Mouse (Mus musculus) stomach, embryonic 14.5 days (tissue): ENCODE results near the gene Hist1h2bk. TPM values are rescaled to one million over a fixed set of nuclear protein-coding genes. Genes with fewer than 3 reads are reported as not detected.

ENCODE experiments used
- ATAC-seq: fragments of 200-750 bp; cut with Nextera tagmentation; 2 replicates; pipeline ENCODE4 v1.8.0; 2017; ENCODE audit warnings: low read depth, moderate TSS enrichment; ENCODE audit not compliant: insufficient number of reproducible peaks, insufficient read depth, low FRiP score
- H3K27ac ChIP-seq: fragments of 300-500 bp; sonication (generic); 2 replicates; pipeline ENCODE4 v1.5.1; 2014; ENCODE audit warnings: mild to moderate bottlenecking, low read length, moderate library complexity, mixed read lengths
- H3K27me3 ChIP-seq: fragments of 300-500 bp; sonication (generic); 2 replicates; pipeline ENCODE4 v1.6.1; 2014; ENCODE audit warnings: low read length, control low read depth, mixed read lengths; ENCODE audit not compliant: control insufficient read depth, insufficient read depth
- H3K36me3 ChIP-seq: fragments of 300-500 bp; sonication (generic); 2 replicates; pipeline ENCODE4 v1.6.1; 2014; ENCODE audit warnings: mild to moderate bottlenecking, control low read depth, low read length, moderate library complexity, mixed read lengths; ENCODE audit not compliant: control insufficient read depth, insufficient read depth
- H3K4me1 ChIP-seq: fragments of 300-500 bp; sonication (generic); 2 replicates; pipeline ENCODE4 v1.6.1; 2014; ENCODE audit warnings: low read length, control low read depth, mixed read lengths; ENCODE audit not compliant: control insufficient read depth, insufficient read depth
- H3K4me2 ChIP-seq: fragments of 300-500 bp; sonication (generic); replicated peaks from 2 replicates; pipeline ENCODE4 v1.6.1; 2014; ENCODE audit warnings: low read depth, low read length, control low read depth
- H3K4me3 ChIP-seq: fragments of 300-500 bp; sonication (generic); 2 replicates; pipeline ENCODE4 v1.5.1; 2014; ENCODE audit warnings: low read depth, low read length, control low read depth
- H3K9ac ChIP-seq: fragments of 300-500 bp; sonication (generic); replicated peaks from 2 replicates; pipeline ENCODE4 v1.6.1; 2014; ENCODE audit warnings: low read depth, mild to moderate bottlenecking, control low read depth, low read length, moderate library complexity, mixed read lengths
- H3K9me3 ChIP-seq: fragments of 300-500 bp; sonication (generic); 2 replicates; pipeline ENCODE4 v1.6.1; 2016; ENCODE audit warnings: low read depth, low read length, control low read depth; ENCODE audit not compliant: control insufficient read depth
- WGBS: fragments of 180-500 bp; shearing (Covaris S2); extraction: QIAGEN DNeasy Blood & Tissue Kit; methylation state at CpG from one replicate; pipeline ENCODE4 v1.1.7; 2014; 5-methylcytosine and 5-hydroxymethylcytosine counted together
- polyA plus RNA-seq: library from polyadenylated mRNA; unstranded; fragments of >200 nt; fragmentation: Nextera tagmentation; extraction: Ambion mirVana; gene quantifications from 2 replicates; pipeline ENCODE4 v1.2.1, GENCODE M21; 2014

Hist1h2bk gene
- polyA plus RNA-seq, 1 experiment from 2014 or later, result 7.5 TPM

DNA sequence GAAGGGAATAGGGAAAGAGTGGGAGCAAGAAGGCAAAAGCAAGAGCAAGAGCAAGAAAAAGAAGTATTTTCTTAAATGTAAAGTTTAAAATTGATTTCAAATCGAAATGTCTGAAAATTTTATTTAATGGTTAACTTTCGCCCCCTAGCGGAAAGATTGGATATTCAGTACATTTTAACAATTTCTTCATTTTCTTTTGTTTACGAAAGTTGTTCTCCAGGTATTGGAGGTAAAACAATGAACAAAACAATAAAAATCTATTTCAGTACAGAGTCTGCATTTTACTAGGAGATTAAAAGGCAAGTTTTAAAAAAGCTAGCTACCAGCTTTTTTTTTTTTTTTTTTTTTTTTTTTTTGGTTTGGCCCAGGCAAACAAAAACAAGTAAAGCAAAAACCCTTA lies 5.2 kb upstream of the Hist1h2bk start:
- H3K9ac ChIP-seq, result no peak overlapping the region
- no peaks in the 10 kb centered on the region for H3K27me3 ChIP-seq
- no peak for ATAC-seq
- H3K27ac ChIP-seq, result no peak overlapping the region
- no peaks in the 10 kb centered on the region for H3K9me3 ChIP-seq
- no peak overlapping the region for H3K4me2 ChIP-seq
- H3K36me3 ChIP-seq, result no peaks in the 10 kb centered on the region
- WGBS, result 13% methylated on average over 4 of the region's 4 CpGs
- H3K4me1 ChIP-seq, result no peaks in the 10 kb centered on the region
- H3K4me3 ChIP-seq, result no peak overlapping the region

DNA sequence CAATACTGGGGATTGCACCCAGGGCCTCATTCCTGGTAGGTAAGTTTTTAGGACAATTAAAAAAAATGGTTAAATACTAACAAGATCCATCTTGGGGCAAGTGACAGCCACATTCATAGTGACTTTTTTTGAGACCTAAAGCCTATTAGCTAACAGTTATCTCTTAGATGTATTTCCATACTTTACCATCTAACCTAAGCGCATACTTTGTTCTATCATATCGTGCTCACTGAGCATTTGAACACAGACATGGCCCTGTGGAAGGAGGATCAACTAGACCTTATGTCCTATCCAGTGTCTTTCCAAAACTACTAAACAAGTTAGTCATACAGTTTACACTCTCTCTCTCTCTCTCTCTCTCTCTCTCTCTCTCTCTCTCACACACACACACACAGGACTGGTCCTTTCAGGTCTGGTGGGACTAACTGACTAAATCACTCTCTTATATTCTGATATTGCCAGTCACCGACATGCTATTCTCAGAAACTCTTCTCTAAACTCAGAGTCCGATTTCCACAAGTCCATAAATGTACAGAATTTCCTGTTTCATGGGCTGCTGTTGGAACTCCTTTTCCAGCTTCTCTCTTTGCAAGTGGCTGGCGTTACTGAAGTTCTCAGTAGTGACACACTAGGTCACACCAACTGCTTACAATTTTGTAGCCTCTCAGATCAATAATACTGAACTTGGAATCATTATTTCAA lies 1.8 kb upstream of the Hist1h2bk start:
- Histone ChIP-seq H3K27me3 (no peaks in the 10 kb centered on the region), H3K4me2 (peak overlapping the region; percentile 66), H3K4me3 (peak overlapping the region; percentile 32), H3K9ac (peak overlapping the region; percentile 47; the same call in 1 of the 2 replicates), H3K4me1 (peaks cover 5% of the 10 kb centered on the region; the same call in 1 of the 2 replicates), H3K9me3 (no peaks in the 10 kb centered on the region), H3K36me3 (no peaks in the 10 kb centered on the region), H3K27ac (peak overlapping the region; percentile 85; the same call in 1 of the 2 replicates)
- no peak for ATAC-seq
- 43% methylated on average over 5 of the region's 5 CpGs for WGBS

DNA sequence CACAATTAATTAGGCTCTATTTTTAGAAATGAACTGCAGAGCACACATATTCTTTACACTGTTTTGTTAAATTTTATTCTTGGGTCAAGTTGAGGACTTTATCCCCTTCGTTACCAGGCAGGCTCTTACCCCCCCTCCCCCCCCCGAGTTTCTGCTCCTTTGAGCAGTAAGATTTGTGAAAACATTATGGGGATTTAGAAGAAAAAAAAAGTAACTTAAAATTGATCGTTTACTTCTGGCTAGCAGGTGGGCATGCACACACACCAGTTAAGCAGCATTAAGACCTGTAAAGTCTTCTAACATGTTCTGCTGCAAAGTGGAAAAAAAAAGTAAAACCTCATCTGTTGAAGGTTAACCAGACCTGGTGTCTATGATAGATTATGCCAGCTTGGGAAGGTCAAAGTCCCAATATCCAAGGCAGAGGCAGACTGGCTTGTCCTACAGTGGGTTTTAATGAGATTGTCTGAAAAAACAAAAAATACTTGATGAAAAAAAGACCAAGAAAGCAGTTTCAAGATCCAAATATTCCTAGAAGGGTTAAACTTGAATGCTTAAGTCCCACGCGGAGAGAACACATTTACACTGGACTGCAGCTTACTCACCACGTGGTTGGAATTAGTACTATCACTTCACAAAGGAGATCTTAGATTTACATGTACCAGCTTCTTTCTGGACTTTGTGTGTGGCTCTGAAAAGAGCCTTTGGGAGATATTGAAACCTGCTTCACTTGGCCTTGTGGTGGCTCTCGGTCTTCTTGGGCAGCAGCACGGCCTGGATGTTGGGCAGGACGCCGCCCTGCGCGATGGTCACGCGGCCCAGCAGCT lies 1.0 kb upstream of the Hist1h2bk start:
- under 1% methylated on average over 11 of the region's 14 CpGs for WGBS
- peak overlapping the region; percentile 66 for H3K4me2 ChIP-seq
- peak overlapping the region; percentile 32 for H3K4me3 ChIP-seq
- H3K27ac ChIP-seq, result peak overlapping the region; percentile 85
- no peaks in the 10 kb centered on the region for H3K9me3 ChIP-seq
- H3K9ac ChIP-seq, result peak overlapping the region; percentile 47
- ATAC-seq, result no peak; the same call in 1 of the 2 replicates
- peaks cover 5% of the 10 kb centered on the region; the same call in 1 of the 2 replicates for H3K4me1 ChIP-seq
- no peaks in the 10 kb centered on the region for H3K36me3 ChIP-seq
- no peaks in the 10 kb centered on the region for H3K27me3 ChIP-seq

DNA sequence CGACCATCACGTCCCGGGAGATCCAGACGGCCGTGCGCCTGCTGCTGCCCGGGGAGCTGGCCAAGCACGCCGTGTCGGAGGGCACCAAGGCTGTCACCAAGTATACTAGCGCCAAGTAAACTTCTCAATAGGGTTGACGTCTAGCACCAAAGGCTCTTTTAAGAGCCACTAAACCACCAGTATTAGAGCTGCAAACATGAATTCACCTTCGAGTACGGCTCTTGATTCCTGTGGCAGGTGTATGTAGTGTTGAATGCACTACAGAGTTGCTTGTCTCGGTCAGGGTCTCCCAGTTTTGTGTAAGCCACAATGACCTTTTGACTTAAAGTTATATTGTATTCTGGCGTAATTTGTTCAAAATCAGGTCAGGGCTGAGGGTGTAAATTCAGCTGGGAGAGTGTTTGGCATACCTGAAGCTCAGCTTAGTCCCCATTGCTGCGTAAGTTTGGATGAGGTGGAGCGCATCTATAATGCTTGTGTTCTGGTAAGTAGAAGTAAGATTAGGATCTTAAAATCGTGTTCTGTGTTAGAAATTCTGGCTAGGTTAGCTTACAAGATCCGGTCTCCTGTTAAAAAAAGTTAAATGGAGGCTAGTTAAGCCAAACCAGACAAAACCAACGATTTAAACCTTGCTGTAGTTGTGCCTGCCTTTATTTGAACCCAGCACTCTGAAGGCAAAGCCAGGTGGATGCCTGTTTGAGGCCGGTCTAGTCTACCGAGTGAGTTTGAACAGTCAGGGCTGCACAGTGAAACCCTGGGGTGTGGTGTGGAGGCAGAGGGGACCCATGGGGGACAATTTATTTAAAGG lies 683 bp downstream of the Hist1h2bk start:
- H3K36me3 ChIP-seq, result no peaks in the 10 kb centered on the region
- H3K27ac ChIP-seq, result peak overlapping the region; percentile 87
- H3K4me3 ChIP-seq, result peak overlapping the region; percentile 32
- 3% methylated on average over 17 of the region's 23 CpGs for WGBS
- peaks cover 7% of the 10 kb centered on the region; the same call in 1 of the 2 replicates for H3K4me1 ChIP-seq
- no peaks in the 10 kb centered on the region for H3K27me3 ChIP-seq
- peak; percentile 11; the same call in 1 of the 2 replicates for ATAC-seq
- no peaks in the 10 kb centered on the region for H3K9me3 ChIP-seq
- H3K4me2 ChIP-seq, result peak overlapping the region; percentile 66
- H3K9ac ChIP-seq, result peak overlapping the region; percentile 28

DNA sequence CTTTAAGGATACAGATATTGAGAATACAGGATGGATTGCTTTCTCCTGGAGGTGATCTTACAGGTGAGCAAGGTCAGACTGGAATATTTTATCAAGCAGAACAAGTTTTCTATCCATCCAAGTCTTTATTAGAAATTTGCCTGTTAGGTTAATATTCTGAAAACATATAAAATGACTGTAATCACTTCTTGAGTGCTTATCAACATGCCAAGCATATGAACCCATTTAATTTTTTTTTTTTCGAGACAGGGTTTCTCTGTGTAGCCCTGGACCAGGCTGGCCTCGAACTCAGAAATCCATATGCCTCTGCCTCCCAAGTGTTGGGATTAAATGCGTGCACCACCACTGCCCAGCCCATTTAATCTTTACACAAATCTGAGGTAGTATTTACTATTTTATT lies 1.3 kb downstream of the Hist1h2bk start:
- Histone ChIP-seq H3K27me3 (no peaks in the 10 kb centered on the region), H3K4me2 (peak overlapping the region; percentile 66), H3K27ac (peak overlapping the region; percentile 87), H3K9me3 (no peaks in the 10 kb centered on the region), H3K4me3 (peak overlapping the region; percentile 32), H3K4me1 (peaks cover 7% of the 10 kb centered on the region; the same call in 1 of the 2 replicates), H3K36me3 (no peaks in the 10 kb centered on the region), H3K9ac (peak overlapping the region; percentile 28)
- no peak for ATAC-seq
- WGBS, result 58% methylated on average over 3 of the region's 3 CpGs

DNA sequence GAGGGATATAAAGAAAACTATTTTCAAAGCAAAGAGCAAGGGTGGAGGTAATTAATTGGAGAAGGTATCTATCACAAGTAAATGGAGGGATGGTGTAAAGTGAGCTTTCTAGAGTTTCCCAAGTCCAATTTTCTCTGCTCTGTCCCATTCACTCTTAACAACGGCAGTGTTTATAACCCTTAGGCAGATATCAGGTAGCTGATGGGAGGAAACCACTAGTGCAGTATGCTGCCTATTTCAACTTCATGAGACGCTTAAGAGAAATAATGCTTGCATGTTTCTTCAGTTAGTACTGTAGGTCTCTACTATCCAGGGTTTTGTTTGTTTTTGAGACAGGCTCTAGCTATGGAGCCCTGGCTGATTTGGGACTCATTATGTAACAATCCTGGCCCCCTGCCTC lies 1.7 kb downstream of the Hist1h2bk start:
- no peak for ATAC-seq
- 44% methylated on average over 2 of the region's 2 CpGs for WGBS
- H3K36me3 ChIP-seq, result no peaks in the 10 kb centered on the region
- no peak overlapping the region for H3K9ac ChIP-seq
- H3K27me3 ChIP-seq, result no peaks in the 10 kb centered on the region
- H3K27ac ChIP-seq, result peak overlapping the region; percentile 87
- no peaks in the 10 kb centered on the region for H3K9me3 ChIP-seq
- H3K4me3 ChIP-seq, result no peak overlapping the region
- peaks cover 7% of the 10 kb centered on the region; the same call in 1 of the 2 replicates for H3K4me1 ChIP-seq
- H3K4me2 ChIP-seq, result no peak overlapping the region; the same call in 1 of the 2 replicates

DNA sequence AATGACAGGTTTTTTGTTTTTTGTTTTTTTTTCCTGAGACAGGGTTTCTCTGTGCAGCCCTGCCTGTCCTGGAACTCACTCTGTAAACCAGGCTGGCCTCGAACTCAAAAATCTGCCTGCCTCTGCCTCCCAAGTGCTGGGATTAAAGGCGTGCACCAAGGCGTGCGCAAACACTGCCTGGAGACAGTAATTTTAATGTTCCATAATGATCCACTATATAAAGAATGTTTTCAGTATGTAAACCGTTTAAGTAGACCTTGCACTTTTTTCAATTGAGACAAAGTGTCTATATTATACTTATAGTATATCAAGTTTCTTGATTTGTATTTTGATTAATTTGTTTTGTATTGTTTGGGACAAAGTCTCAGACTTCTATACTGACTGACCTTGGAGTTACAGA lies 3.7 kb downstream of the Hist1h2bk start:
- H3K36me3 ChIP-seq, result no peaks in the 10 kb centered on the region
- H3K27ac ChIP-seq, result no peak overlapping the region
- H3K9me3 ChIP-seq, result no peaks in the 10 kb centered on the region
- peaks cover 7% of the 10 kb centered on the region; the same call in 1 of the 2 replicates for H3K4me1 ChIP-seq
- H3K9ac ChIP-seq, result no peak overlapping the region
- WGBS, result 67% methylated on average over 5 of the region's 5 CpGs
- ATAC-seq, result no peak
- H3K4me3 ChIP-seq, result no peak overlapping the region
- no peaks in the 10 kb centered on the region for H3K27me3 ChIP-seq
- H3K4me2 ChIP-seq, result no peak overlapping the region

DNA sequence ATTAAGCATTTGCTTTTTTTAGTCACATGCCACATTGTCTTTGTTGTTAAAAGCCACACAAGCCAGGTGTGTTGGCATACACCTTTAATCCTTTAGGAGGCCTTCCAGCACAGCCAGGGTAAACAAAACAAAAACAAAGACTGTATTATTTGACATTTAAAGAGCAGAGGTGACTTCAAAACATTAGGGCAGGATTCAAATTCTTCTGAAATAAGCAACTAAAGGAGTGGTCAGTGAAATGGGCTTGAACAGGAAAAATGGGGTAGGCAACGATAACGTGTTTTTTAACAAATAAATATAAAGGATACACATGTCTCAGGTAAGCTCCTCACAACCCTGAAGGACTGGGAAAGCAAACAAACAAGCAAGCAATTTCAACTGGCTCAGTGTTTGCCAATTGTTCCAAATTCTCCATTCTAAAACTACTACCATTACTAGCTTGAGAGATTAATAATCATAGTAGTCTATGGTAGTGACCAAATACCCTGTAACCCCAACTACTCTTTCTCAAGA lies 4.3 kb downstream of the Hist1h2bk start:
- WGBS, result 6% methylated on average over 2 of the region's 2 CpGs
- peak overlapping the region; percentile 95 for H3K27ac ChIP-seq
- H3K4me1 ChIP-seq, result peaks cover 7% of the 10 kb centered on the region; the same call in 1 of the 2 replicates
- peak overlapping the region; percentile 73 for H3K4me2 ChIP-seq
- H3K27me3 ChIP-seq, result no peaks in the 10 kb centered on the region
- H3K9me3 ChIP-seq, result no peaks in the 10 kb centered on the region
- peak overlapping the region; percentile 40 for H3K4me3 ChIP-seq
- peak overlapping the region; percentile 43; the same call in 1 of the 2 replicates for H3K9ac ChIP-seq
- ATAC-seq, result no peak
- no peaks in the 10 kb centered on the region for H3K36me3 ChIP-seq
